In the genomic region with DNA sequence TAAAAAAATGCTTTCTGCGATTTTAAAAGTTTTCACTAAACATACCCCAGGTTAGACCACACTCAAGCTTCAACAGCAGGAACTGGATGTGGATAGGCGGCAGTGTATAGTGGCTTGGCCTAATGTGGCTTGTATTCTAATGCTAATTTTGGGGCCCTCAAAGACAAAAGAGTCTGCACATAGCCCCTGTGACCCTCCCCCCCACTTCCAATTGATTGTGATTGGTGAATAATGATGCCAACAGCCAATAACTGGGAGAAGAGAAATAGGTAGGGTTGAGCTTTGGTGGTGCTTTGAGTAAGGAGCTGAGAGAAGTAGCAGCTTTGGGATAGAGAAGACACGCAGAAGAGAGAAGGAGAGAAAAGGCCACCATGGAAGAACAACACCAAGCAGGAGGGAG, we compare ENCODE assay signal across 26 mouse cellular contexts.
"Had no signal": no experiment of that assay in that cellular context is flagged by ENCODE, and none has a peak within 500 bp of the region (broad histone marks: within the 10 kb centered on the region; RNA-seq: fewer than 3 reads in every experiment).

No protein-coding gene starts in this region.

- DNase-seq: gastrocnemius, postnatal 14 days; gastrocnemius, postnatal 36 days; heart, adult 2 months; heart, postnatal 14 days; heart, postnatal 36 days; kidney, adult 11 months; kidney, adult 2 months; kidney, adult 9 months; kidney, postnatal 14 days; kidney, postnatal 36 days; layer of hippocampus, adult 9-11 months; liver had no signal

- H3K27me3 ChIP-seq: heart, embryonic 13.5 days; heart, embryonic 15.5 days; hindbrain, embryonic 13.5 days; hindbrain, embryonic 15.5 days; kidney, embryonic 15.5 days; limb, embryonic 12.5 days; liver, embryonic 12.5 days had no signal

- H3K27ac ChIP-seq: heart, adult 2 months; heart, embryonic 13.5 days; heart, embryonic 15.5 days; hindbrain, embryonic 13.5 days; hindbrain, embryonic 15.5 days; hindbrain, postnatal 0 days; kidney, embryonic 15.5 days; kidney, postnatal 0 days; left cerebral cortex, adult 2 months; limb, embryonic 10.5 days; limb, embryonic 12.5 days; liver, embryonic 12.5 days; liver, embryonic 14.5 days had no signal

- H3K9ac ChIP-seq: heart, embryonic 13.5 days; heart, embryonic 15.5 days; hindbrain, embryonic 13.5 days; hindbrain, embryonic 15.5 days; kidney, embryonic 15.5 days; limb, embryonic 12.5 days; liver, embryonic 12.5 days; liver, embryonic 14.5 days had no signal

- ATAC-seq: hindbrain, postnatal 0 days; intestine, embryonic 16.5 days; liver, embryonic 12.5 days had no signal

- H3K4me1 ChIP-seq: heart, embryonic 15.5 days; hindbrain, embryonic 13.5 days; hindbrain, embryonic 15.5 days; kidney, embryonic 15.5 days; limb, embryonic 10.5 days; limb, embryonic 12.5 days; liver, embryonic 12.5 days had no signal

- H3K4me2 ChIP-seq: heart, embryonic 11.5 days; heart, embryonic 13.5 days; heart, embryonic 15.5 days; hindbrain, embryonic 13.5 days; hindbrain, embryonic 15.5 days; kidney, embryonic 15.5 days; limb, embryonic 12.5 days; liver, embryonic 12.5 days had no signal

- H3K9me3 ChIP-seq: heart, embryonic 13.5 days; heart, embryonic 15.5 days; hindbrain, embryonic 13.5 days; hindbrain, embryonic 15.5 days; kidney, embryonic 15.5 days; limb, embryonic 12.5 days; liver, embryonic 12.5 days had no signal

- H3K4me3 ChIP-seq: heart, adult 2 months; heart, embryonic 13.5 days; heart, embryonic 15.5 days; hindbrain, embryonic 13.5 days; hindbrain, embryonic 15.5 days; kidney, embryonic 15.5 days; left cerebral cortex, adult 2 months; limb, embryonic 10.5 days; limb, embryonic 12.5 days; liver, embryonic 12.5 days had no signal

- H3K36me3 ChIP-seq: heart, embryonic 13.5 days; heart, embryonic 15.5 days; hindbrain, embryonic 13.5 days; hindbrain, embryonic 15.5 days; kidney, embryonic 15.5 days; limb, embryonic 10.5 days; limb, embryonic 12.5 days; liver, embryonic 12.5 days had no signal
